Comparison of ENCODE assay signal across 12 mouse cellular contexts in genomic region chr9:46956286-46956685, GRCm38 (mm10). TPM values are rescaled to one million over a fixed set of nuclear protein-coding genes. Genes with fewer than 3 reads are reported as not detected.
A peak's percentile ranks its signal among the peaks of the same experiment; 100 is the strongest.
DNase-seq lines count a peak whose midpoint lies in the region; ATAC-seq lines count a peak whose summit lies in the region.
"Had no signal": no experiment of that assay in that cellular context is flagged by ENCODE, and none has a peak within 500 bp of the region (broad histone marks: within the 10 kb centered on the region; RNA-seq: fewer than 3 reads in every experiment).

No protein-coding gene starts in this region.

- peak overlapping the region; percentile 44 for H3K4me3 ChIP-seq in megakaryocyte, embryonic 14.5 days (replicated peaks)
- H3K4me3 ChIP-seq: limb, embryonic 13.5 days had no signal

- DNase-seq in frontal cortex, postnatal 14 days (ENCODE audit: low spot score in 2 of 2) = peak; percentile 30 to 46
- DNase-seq in left cerebral cortex, postnatal 10 days (ENCODE audit: extremely low spot score in 1 of 2, low spot score in 2 of 2) = peak; percentile 52 to 56
- DNase-seq in right cerebral cortex, postnatal 36 days (ENCODE audit: low spot score in 2 of 2) = peak; percentile 61 to 75
- no peak for DNase-seq in yolk sac, embryonic 10.5 days (ENCODE audit: low spot score)
- DNase-seq in urinary bladder, postnatal 14 days (ENCODE audit: low spot score) = no peak
- DNase-seq in kidney, postnatal 10 days = no peak
- DNase-seq: lung, postnatal 36 days had no signal

- no peak for ATAC-seq in megakaryocyte, adult 5-6 weeks (ENCODE audit: poor library complexity, severe bottlenecking)

- peaks cover 28% of the 10 kb centered on the region for H3K9me3 ChIP-seq in megakaryocyte, embryonic 14.5 days
- H3K9me3 ChIP-seq: limb, embryonic 13.5 days had no signal

- no peaks in the 10 kb centered on the region for H3K4me1 ChIP-seq in megakaryocyte, embryonic 14.5 days

- intact Hi-C loops in left cerebral cortex, postnatal 10 days (cut with DNase I) = no loop called here

- H3K36me3 ChIP-seq in megakaryocyte, embryonic 14.5 days (replicated peaks; ENCODE audit: low read length) = no peaks in the 10 kb centered on the region
- H3K36me3 ChIP-seq: limb, embryonic 13.5 days had no signal

- no peaks in the 10 kb centered on the region for H3K27me3 ChIP-seq in megakaryocyte, embryonic 14.5 days (replicated peaks)
- H3K27me3 ChIP-seq: limb, embryonic 13.5 days had no signal

RNA-seq across cellular contexts. Expression of gene Gm4791, which starts 42.3 kb away (rescaled TPM):
- polyA plus RNA-seq in megakaryocyte, embryonic 14.5 days (2012; ENCODE audit: insufficient read depth, low replicate concordance) = not detected in 2 replicates
- total RNA-seq in megakaryocyte, adult 5-6 weeks (2015) = not detected in 2 replicates
- total RNA-seq in megakaryocyte, adult 5-6 weeks (2017) = not detected in 2 replicates
- not detected for total RNA-seq in left cerebral cortex, postnatal 10 days (2021)
- polyA plus RNA-seq: C2C12; heart, embryonic 16.5 days had no signal

Comparison
In these comparisons a context has a peak if more than half of its experiments do, and no peak if none do; other contexts are left out.
1. DNase-seq: peak in frontal cortex, postnatal 14 days (2 of 2), left cerebral cortex, postnatal 10 days (2 of 2) and right cerebral cortex, postnatal 36 days (2 of 2); none in yolk sac, embryonic 10.5 days (single experiment), urinary bladder, postnatal 14 days (single experiment) and kidney, postnatal 10 days (single experiment).